Comparison of ENCODE assay signal across 22 mouse cellular contexts in the genomic region with DNA sequence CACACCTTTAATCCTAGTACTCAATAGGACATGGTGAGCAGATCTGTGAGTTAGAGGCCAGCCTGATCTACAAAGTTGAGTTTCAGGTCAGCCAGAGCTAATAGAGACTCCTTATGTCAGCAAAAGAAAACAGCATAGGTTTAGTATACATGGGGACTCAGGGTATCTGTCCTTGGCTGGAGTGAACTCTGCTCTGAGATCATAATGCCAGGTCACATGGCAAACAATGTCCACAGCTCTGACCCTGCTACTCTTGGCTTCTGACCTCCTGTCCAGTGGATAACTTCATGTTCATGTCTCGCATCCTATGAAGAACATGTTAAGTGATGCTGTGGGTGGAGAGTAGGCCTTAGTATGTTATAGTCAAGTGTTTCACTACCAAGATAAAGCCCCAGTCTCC.
"Had no signal": no experiment of that assay in that cellular context is flagged by ENCODE, and none has a peak within 500 bp of the region (broad histone marks: within the 10 kb centered on the region; RNA-seq: fewer than 3 reads in every experiment).

No protein-coding gene starts in this region.

- H3K9me3 ChIP-seq: midbrain, embryonic 10.5 days; midbrain, embryonic 12.5 days; neural tube, embryonic 13.5 days; neural tube, embryonic 15.5 days; stomach, embryonic 15.5 days had no signal

- H3K4me1 ChIP-seq: midbrain, embryonic 10.5 days; neural tube, embryonic 13.5 days; neural tube, embryonic 15.5 days; stomach, embryonic 15.5 days had no signal

- H3K4me2 ChIP-seq: lung, embryonic 14.5 days; midbrain, embryonic 12.5 days; neural tube, embryonic 13.5 days; neural tube, embryonic 15.5 days; stomach, embryonic 15.5 days had no signal

- DNase-seq: lung, adult 18-20 months; lung, embryonic 14.5 days; lung, postnatal 10 days; lung, postnatal 4 days; midbrain, embryonic 14.5 days; retina, postnatal 1 day; right cerebral cortex, adult 18-20 months; right cerebral cortex, postnatal 25 days; right cerebral cortex, postnatal 4 days; spleen, adult 18-20 months; thymus, adult 2 months; thymus, postnatal 25 days; thymus, postnatal 4 days had no signal

- H3K4me3 ChIP-seq: midbrain, embryonic 10.5 days; midbrain, embryonic 12.5 days; myocyte; neural tube, embryonic 13.5 days; neural tube, embryonic 15.5 days; stomach, embryonic 15.5 days had no signal

- H3K9ac ChIP-seq: liver, embryonic 14.5 days; lung, embryonic 14.5 days; midbrain, embryonic 12.5 days; neural tube, embryonic 13.5 days; neural tube, embryonic 15.5 days; stomach, embryonic 15.5 days had no signal

- H3K27me3 ChIP-seq: midbrain, embryonic 12.5 days; neural tube, embryonic 13.5 days; neural tube, embryonic 15.5 days; stomach, embryonic 15.5 days had no signal

- ATAC-seq: midbrain, embryonic 16.5 days had no signal

- H3K36me3 ChIP-seq: midbrain, embryonic 10.5 days; midbrain, embryonic 12.5 days; neural tube, embryonic 13.5 days; neural tube, embryonic 15.5 days; stomach, embryonic 15.5 days had no signal

- H3K27ac ChIP-seq: liver, embryonic 14.5 days; midbrain, embryonic 10.5 days; midbrain, embryonic 12.5 days; neural tube, embryonic 13.5 days; neural tube, embryonic 15.5 days; stomach, embryonic 15.5 days; stomach, postnatal 0 days had no signal
